Mouse (Mus musculus): Measurements from ENCODE around the gene Cluh. TPM values are rescaled to one million over a fixed set of nuclear protein-coding genes. Genes with fewer than 3 reads are reported as not detected.

Gene Cluh
- polyA plus RNA-seq, 1 experiment, result 50.0 TPM

DNA sequence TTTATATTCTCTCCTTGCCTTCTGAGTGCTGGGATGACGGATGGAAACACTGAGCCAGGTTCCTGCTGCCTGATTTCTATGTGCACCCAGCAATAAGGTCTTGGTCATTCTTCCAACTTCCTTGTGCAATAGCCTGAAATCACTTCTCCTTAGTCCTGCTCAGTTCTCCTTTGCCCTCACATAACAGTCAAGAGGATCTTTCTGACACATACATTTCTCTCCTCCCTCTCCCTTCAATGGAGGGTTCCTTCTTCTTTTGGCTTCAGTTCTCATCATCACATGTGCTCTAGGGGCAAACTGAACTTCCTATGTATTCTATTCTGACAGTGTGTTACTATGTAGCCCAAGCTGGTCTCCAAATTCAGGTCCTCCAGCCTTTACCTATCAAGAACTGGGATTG, 1.3 kb upstream of the Cluh start:
- no peak for DNase-seq (ENCODE audit: low spot score)

DNA sequence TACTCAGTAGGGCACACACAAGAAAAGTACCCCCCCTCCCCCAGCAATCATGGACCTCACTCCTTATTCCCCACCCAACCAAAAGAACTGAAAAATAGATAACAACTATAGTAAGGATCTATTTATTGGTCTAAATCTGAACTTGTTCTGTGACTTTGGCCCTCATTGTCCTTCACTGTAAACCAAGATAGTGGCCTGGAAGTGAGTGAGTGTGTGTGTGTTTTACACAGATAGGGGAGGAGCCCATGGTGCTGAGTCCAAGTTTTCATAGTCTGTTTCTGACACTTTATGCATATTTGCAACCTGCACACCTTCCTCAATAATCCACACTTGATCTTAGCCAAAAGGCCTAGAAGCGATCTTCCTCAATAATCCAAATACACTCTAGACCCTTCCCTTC, 619 bp upstream of the Cluh start:
- no peak for DNase-seq (ENCODE audit: low spot score)

DNA sequence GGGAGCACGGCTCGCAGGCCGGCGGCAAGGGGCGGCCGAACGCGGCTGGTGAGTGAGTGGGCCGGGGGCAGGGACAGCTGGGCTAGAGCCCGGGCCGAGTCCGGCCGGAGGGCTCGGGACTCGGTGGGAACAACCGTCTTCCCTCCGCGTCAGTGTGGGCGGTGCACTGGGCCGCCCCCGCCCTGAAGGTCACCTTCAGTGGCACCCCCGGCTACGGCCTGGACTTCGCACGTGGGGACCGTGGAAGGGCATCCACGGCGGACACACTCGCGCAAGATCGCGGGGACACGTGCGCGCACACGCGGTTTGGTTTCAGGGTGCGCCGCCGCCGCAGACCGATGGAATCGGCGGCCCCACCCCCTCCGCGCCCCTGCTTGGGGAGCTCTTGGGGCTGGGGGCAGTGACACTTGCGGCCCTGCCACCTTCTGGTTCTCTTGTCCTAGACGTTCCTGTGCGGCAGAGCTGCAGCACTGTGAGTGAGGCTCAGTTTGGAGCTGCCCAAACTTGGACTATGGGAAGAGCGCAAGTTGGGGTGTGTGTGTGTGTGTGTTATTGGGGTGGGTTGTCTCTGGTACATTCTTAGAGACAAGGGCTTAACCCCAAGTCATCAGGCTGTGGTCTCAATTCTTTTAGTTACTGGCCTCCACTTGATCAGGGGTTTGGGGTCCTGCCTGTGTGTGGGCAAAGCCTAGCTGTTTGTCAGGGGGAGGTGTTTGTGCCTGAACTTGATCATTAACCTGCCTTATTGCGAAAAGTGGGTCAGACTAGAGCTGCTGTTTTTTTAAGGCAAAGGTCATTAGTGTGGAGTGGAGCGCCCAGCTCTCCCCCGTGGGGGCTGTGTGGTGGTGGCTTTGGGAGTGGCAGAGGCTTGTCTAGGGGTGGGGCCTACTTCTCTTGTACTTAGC, 604 bp downstream of the Cluh start:
- DNase-seq (ENCODE audit: low spot score), result no peak

DNA sequence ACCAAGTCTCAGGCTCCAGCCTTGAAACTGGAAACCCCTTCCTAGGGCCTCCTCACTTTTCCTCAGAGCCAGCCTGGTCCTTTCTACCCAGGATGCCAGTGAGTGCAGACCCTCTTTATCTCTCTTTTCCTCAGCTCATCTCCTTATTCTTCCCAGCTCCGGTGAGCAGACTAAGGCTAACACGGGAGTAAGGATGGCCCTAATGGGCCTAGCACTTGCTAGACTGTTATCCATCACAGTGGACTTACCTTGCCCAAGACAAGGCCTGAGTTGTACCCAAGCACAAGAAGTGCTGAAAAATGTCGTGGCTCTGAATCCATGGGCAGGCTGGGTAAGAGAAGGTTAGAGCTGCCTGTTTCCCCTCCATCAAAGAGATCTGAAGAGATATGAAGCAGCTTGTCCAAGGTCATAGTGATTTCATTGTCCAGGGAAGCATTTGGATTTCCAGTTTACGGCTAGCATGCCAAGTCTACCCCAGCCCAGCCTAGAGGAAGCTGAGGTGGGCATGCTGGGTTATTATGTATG, 1.3 kb downstream of the Cluh start:
- DNase-seq (ENCODE audit: low spot score), result no peak

DNA sequence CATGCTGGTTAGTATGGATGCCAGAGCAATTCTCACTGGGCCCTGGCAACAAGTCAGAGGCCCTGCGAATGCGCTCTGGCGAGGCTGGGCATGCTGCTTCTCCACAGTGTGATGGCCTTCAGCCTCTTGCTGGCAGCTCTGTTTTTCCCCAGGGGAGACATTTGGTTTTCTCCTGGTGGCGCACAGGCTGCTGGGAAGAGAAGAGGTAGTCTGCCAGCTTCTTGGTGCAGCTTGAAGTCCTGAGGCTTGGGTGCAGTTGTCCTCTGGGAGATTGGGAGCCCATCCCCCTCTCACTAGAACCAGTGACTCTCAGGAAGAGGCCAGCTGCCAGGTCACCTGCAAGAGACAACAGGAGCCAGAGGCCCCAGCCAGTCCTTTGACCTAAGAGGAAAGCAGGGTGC, 3.5 kb downstream of the Cluh start:
- DNase-seq (ENCODE audit: low spot score), result no peak

DNA sequence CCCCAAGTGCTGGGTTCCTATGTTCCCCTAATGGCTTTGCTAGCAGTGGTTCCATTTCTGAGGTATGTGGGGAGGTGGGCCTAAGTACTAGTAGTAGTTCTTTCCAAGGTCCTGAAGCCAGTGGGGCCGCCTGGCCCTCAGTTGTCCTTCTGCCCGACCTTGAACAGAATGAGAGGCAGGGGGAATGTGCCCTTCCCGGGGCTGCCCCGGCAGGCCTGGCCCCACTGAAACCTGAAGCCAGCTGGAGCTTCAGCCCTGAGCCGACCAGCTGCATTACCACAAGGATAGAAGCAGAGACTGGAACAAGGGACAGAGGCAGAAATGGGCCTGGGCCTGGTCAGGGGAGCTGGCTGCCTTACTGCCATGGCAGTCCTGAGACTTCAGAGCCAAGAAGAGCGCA, 4.1 kb downstream of the Cluh start:
- DNase-seq (ENCODE audit: low spot score), result no peak

DNA sequence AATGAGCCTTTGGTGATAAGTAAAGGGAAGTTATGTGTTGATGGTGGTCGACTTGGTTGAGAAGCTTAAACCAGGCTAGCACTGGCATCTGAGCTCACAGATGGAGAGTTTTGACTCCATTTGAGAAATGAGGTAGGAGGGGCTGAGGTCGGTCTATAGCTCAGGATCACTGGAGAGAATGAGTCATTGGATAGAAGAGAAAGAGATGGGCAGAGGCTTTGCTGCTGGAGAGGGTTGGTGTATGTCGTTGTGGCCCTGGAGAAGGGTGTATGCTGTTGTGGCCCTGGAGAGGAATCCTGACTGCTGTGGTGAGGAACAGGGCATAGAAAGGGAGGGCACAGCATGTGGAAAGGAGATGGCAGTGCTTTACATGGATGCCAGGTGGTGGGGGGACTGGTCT, 6.6 kb downstream of the Cluh start:
- DNase-seq (ENCODE audit: low spot score), result no peak

DNA sequence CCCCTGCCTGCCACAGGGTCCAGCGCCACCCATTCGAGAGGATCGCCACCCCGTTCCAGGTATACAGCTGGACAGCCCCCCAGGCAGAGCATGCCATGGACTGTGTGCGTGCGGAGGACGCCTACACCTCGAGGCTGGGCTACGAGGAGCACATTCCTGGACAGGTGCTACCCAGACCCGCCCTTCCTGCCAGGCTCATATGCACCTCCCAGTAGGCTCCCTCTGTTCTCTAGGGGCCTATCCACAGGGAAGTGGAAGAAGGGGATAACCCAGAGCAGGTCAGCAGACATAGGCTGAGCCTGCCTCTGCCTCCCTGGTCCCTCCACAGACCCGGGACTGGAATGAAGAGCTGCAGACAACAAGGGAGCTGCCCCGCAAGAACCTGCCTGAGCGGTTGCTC, 11.0 kb downstream of the Cluh start:
- DNase-seq (ENCODE audit: low spot score), result no peak

DNA sequence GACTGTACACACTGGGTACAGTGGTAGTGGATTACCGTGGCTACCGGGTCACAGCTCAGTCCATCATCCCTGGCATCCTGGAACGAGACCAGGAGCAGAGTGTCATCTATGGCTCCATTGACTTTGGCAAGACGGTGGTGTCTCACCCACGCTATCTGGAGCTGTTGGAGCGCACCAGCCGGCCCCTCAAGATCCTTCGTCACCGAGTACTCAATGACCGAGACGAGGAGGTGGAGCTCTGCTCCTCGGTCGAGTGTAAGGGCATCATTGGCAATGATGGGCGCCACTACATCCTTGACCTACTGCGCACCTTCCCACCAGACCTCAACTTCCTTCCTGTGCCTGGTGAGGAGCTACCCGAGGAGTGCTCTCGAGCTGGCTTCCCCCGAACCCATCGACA, 12.3 kb downstream of the Cluh start:
- no peak for DNase-seq (ENCODE audit: low spot score)

DNA sequence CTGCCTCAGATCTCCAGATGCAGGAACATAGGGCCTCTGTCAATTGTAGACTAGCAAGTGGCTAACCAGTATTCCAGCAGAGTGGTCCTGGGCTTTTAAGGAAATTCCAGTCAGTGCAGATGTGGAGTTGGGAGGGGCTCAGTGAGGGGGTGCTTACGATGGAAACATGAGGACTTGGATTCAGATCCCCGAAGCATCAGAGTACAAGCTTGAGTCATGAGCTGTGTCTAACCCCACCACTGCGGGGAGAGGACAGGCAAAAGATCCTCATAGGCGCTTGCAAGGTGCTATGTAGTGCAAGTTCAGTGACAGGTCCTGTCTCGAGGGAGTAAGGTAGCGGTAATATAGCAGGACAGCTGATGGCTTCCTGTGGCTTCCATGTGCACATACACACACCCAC, 12.9 kb downstream of the Cluh start:
- DNase-seq (ENCODE audit: low spot score), result no peak

DNA sequence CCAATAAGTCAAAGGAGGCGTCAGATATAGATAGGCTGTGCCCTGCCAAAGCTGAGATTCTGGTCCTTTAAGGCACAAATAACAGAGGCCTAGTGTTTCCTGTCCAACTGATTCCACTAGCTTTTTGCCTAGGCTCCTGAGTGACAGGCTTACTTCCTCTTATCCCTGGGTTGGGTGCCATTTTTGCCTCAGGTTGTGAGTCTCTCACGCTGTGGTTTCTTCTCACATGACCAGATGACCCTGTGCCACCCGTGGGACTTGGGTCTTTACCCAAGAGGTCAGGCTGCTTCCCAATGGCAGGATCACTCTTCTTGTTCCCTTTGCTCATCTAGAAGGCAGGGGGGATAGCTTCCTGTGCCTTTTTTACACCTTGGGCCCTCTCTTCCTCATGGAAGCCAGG, 15.0 kb downstream of the Cluh start:
- no peak for DNase-seq (ENCODE audit: low spot score)

DNA sequence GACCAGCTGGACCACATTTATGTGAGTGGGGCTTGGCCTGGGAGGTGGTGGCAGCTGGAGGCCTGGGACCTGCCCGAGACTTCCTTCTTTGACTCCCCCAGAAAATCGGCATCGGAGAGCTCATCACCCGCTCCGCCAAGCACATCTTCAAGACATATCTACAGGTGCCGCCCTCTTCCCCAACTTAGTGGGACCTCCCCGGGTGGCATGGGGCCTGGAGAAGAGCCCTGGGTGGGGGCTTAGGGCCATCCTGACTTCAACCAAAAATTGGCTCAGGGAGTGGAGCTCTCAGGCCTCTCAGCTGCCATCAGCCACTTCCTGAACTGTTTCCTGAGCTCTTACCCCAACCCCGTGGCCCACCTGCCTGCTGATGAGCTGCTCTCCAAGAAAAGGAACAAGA, 15.6 kb downstream of the Cluh start:
- DNase-seq (ENCODE audit: low spot score), result no peak

DNA sequence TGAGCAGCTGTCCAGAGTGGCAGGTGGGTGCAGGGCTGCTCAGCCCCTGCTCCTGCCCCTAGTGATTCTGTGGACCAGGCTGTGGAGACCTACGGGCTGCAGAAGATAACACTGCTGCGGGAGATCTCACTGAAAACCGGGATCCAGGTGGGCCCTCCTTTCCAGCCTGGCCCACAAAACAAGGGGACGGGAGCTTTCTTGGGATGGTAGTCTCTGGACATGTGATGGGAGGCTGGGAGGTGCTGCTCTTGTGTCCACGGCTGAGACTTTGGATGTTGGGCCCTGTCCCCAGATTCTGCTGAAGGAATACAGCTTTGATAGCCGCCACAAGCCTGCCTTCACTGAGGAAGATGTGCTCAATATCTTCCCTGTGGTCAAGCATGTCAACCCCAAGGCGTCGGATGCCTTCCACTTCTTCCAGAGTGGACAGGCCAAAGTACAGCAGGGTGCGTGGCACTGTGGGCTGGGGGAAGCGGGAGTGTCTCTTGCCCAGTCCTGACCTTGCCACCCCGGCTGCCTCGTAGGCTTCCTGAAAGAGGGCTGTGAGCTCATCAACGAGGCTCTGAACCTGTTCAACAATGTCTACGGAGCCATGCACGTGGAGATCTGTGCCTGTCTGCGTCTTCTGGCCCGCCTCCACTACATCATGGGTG, 16.5 kb downstream of the Cluh start:
- DNase-seq (ENCODE audit: low spot score), result no peak

DNA sequence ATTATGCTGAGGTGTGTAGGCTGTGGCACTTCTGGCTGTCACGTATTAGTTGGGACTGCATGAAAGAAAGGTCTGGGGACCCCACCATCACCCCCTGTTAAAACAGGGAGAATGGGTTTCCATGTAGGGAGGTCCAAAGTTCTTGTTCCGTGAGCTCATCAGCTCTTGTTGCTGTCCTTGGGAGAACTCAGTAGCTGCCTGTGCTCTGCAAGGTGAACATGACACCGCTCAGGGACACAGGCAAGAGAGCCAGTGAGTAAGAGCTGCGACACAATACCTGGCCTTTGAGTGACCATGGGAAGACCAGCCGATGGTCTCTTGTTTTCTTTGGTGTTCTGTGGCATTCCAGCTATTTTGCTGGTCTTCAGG, 17.0 kb downstream of the Cluh start:
- DNase-seq (ENCODE audit: low spot score), result no peak

DNA sequence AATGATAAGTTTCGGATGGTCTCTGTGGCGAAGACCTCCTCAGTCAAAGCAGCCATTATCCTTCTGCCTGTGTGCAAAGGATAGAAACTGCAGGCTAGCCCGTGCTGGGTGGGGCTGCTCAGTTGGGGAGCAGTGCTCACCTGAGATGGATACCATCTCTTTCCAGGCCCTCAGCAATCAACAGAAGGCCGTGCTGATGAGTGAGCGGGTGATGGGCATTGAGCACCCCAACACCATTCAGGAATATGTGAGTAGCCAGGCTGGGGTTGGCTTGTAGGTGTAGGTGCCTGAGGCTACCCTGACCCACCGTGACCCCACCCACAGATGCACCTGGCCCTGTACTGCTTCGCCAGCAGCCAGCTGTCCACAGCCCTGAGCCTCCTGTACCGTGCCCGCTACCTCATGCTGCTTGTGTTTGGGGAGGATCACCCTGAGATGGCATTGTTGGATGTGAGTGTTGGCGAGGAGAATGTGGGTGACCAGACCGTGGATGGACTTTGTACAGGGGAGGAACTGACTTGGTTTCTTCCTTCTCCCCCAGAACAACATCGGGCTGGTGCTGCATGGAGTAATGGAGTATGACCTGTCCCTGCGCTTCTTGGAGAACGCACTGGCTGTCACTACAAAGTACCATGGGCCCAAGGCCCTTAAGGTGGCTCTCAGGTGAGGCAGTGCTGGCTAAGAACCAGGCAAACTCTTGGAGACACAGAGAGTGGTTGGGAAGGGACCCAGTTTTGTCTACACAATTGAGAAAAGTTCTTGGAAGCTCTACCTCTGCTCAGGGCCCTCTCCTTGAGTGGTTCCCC, 17.7 kb downstream of the Cluh start:
- no peak for DNase-seq (ENCODE audit: low spot score)

DNA sequence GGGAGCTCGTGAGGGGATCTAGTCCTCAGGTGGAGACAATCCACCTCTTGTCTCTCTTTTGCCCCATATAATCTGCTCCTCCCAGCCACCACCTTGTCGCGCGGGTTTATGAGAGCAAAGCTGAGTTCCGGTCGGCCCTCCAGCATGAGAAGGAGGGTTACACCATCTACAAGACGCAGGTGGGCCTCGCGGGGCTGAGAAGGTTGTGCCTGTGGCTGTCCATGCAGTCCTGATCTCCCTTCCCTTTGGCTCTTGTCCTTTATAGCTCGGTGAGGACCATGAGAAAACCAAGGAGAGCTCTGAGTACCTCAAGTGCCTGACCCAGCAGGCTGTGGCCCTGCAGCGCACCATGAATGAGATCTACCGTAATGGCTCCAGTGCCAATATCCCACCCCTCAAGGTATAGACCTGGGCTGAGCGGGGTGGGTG, 18.3 kb downstream of the Cluh start:
- DNase-seq (ENCODE audit: low spot score), result no peak

DNA sequence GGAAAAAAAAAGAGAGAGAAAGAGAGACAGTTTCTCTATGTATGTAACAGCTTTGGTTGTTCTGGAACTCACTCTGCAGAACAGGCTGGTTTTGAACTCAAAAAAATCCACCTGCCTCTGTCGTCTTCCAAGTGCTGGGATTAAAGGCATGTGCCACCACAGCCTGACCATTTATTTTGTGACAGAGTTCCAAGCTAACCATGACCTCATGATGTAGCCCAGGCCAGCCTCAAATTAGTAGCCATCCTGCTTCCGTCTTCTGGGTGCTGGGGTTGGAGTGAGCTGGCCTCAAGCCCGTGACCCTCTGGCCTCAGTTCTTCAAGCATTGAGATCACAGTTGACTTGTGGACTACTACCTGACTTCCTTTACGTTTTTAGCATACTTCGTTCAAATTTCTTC, 19.2 kb downstream of the Cluh start:
- DNase-seq (ENCODE audit: low spot score), result no peak

DNA sequence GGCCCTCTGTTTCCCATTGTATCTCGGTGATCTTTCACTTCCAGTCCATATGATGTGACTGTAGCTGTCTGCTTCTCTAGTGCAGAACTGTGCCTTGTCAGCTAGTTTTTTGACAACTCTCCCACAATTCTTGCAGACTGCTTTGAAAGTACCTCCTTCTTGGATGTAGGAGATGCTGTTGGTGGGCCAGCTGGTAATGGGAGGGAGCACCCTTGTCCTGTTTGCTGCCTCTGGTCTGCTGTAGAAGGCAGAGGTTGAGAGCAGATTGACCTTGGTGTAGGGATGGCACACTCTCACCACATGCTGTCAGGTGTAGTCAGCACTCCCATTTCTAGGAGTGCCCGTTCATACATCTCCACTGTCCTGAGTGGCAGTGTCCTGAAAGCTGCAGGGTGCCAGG, 19.7 kb downstream of the Cluh start:
- DNase-seq (ENCODE audit: low spot score), result no peak

DNA sequence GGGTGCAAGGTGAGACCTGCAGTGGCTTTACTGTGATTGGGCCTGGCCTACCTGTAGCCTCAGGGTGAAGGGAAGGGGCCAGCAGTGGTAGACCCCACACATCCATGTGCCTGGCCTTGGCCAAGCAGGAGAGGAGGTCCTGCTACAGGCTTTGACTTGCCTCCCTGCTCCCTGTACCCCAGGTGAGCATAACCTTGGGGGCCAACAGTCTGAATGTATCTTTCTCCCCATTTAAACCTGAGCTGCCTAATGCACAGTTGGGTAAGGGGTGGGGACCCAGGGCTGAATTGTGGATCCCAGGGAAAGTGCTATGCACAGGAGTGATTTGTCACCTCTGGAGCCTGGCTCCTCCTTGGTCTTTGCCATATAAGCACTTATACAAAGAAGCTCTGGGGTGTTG, 20.9 kb downstream of the Cluh start:
- DNase-seq (ENCODE audit: low spot score), result no peak

DNA sequence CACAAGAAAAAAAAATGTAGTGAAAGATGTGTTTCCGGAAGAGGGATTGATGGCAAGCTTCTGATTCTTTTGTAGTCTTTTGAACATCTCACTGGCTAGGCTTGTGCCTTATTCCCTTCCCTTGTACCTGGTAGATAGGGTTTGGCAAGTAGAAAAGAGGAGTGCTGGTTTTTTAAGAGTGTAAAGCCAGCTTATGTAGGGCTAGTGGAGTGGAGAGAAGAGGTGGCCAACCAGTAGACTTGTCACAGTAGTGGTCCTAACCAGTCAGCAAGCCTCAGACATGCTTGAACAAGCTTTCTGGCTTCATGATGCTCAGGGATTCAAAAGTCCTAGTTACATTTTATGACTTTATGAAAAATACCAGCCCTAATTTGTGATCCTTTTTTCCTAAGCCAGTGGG, 21.7 kb downstream of the Cluh start:
- no peak for DNase-seq (ENCODE audit: low spot score)

DNA sequence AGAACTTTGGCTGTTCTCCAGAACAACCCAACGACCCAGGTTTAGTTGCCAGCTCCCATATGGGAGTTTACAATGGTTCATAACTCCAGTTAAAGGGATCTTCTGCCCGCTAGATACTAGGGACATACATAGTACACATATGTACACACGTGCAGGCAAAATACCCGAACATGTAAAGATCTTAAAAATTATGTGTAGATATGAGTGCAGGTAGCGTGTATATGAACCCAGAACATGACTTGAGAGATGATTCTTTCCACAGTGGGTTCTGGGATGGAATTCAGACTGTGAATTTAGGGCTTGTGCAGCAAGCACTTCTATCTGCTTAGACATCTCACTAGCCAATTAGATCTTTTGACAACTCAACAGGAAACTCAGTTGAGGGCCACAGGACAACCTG, 22.5 kb downstream of the Cluh start:
- no peak for DNase-seq (ENCODE audit: low spot score)

DNA sequence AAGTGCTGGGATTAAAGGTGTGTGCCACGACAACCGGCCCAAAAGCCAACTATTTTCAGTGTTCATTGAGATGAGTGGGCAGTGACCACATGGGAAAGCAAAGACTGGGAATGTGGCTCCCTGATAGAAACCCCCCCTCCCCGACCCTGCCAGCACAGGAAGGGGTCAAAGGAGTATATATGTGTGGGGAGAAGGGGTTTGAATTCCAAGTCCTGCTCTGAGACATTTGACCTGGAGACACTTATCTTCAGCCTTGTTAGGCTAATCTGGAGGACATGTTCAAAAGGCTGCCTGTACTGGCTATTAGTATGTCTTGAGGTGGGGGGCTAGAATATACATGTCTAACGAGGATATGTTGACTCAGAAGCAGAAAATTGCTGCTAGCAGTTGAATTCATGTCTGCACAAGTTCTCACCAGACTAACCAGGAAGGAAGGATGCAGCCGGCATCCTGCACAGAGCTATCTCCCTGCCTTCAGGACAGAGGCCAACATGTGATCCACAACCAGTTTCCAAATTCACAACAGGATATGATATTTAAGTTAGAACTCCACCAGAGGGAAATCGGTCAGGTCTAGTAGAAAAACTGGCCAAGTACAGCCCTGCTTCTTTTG, 23.7 kb downstream of the Cluh start:
- DNase-seq (ENCODE audit: low spot score), result no peak
